Mouse (Mus musculus): Measurements from ENCODE around the gene Ccdc7a.
A peak's percentile ranks its signal among the peaks of the same experiment; 100 is the strongest.

The Ccdc7a gene

DNA sequence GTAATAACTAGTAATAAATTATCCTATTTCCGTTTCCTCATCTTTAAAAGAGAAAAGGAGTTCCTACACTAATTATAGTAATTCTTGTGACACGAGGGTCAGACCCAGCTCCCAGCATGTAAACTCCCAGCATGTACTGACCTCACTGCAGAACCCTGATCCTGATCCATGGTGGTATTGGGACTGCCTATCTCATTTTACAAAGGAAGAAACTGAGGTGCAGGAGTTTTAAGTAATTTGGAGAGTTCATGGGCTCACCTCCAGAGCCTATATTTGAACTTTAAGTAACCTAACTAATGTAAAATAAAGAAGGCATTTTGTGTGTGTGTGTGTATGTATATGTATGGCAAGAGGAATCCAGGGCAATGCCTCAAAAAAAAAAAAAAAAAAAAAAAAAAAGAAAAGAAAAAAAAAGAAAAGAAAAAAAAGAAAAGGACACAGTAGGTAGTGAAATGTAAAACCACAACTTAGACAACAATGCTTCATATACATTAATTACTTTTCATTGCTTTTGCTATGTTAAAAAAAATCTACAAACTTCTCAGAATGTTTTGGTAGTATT, 378.8 kb downstream of the Ccdc7a start:
- peak; percentile 30 for DNase-seq (ENCODE audit: low spot score)

DNA sequence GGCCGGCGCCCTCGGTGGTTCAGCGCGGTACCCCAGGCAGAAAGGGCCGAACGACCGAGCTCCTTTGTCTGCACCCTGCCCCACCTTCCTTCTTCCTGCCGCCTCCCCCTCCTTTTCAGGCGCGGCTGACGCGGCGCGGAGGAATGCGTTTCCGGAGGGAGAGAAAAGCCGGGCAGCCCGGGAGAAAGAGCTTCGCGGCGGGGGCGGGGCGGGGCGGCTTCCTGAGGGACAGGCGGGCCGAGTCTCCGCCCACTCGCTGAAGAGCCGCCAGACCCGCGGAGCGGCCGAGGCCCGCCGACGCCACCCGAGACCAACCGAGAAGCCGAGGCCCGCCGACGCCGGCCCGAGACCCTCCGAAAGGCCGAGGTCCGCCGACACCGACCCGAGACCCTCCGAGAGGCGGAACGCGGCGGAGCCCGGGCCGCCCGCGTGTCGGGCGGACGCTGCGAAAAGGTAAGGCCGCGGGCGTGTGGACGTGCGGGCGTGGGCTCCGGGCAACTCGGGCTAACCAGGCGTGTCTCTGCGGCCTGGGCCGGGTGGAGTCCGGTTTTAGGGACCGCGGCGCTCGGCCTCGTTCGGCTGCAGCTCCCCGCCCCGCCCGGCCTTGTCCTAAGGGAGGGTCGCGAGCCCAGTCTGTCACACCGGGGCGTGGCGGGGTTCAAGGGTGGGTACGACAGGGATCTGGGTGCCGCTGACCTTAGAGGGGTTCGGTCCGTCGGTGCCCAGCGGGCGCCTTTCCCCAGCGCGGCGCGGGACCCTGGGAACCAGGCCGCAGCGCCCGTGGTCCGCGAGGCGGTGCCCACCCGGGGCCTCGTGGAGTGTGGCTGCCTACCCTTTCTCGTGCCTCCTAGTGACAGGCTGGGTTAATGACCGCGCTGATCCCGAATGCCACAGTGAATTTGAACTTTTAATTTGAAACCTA, 379.5 kb downstream of the Ccdc7a start, which contains the start of gene Itgb1:
TSS of gene Itgb1 (plus strand) at position 148 of the 922 bp plus-strand sequence.
- DNase-seq (ENCODE audit: low spot score), result peak; percentile 96

DNA sequence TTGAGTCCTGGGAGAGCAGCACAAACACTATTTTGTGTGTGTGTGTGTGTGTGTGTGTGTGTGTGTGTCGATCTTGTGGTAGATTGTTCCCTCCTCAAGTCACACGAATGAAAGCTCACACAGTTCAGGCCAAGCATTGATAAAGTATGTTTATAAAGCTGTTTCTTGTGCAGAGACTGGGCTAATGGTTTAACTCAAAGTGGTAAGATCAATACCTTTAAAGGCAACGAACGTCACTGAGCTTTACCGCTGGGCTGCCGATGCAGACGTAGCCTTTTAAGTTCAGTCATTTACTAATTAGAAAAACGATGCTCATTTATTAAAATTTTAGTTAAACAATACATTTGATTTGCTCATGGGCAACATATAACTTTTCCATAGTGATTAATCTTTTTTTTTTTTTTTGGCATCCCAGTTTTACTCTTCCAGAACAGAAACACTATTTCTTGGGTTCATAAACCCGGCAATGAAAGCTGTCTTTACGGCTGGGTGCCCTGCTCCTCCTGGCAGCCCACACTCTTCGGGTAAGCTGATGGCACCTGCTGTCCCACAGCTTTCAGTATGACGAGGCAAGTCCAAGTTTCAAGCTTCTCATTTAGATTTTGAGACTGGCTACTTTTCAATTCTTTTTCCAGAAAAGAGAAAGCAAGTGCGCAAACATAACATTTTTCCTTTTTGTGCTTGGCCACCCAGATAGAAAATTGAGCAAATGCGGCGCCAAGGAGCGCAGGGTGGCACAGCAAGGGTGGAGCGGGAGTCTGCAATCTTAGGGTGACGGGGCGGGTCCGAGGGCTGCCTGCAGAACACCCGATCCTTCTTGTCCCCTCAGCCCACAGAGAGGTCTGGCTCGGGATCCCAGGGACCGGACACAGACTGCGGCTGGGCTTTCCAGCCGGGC, 380.5 kb downstream of the Ccdc7a start:
- peak; percentile 14 for DNase-seq (ENCODE audit: low spot score)

All from yolk sac, embryonic 10.5 days (tissue).